Mouse (Mus musculus): ENCODE data around the gene Vamp2.

Vamp2 gene

DNA sequence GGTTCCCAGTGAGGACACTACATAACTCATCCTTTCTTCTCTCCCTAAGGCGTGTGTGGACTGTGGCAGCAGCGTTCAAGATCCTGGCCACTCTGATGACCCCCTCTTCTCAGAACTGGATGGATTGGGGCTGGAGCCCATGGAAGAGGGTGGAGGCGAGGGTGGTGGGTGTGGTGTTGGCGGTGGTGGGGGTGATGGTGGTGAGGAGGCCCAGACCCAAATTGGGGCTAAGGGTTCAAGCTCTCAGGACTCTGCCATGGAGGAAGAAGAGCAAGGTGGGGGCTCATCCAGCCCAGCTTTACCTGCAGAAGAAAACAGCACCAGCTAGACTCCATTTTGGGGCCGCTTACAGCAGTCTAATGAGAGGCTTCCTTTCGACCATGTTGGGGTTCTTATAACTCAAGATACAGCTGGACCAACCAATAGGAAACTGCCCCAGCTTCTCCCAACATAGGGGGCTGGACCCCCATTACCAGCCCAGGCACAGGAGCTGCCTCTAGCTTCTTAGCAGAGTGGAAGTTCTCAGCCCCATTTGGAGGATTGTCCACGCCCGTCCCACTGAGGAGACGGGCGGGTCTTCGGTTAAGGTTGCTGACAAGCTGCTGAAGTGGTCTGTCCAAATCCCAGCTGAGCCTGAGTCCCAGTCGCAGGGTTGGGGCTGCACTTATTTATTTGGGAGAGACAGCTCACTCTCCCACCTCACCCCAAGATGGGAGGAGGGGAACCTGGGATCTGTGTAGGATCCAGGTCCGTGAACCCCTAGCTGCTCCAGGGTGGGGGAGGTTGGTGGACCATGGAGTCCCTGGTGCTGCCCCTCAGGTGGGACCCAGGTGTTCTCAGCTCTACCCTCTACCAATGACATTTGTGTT lies 21.0 kb downstream of the Vamp2 start:
- TF ChIP-seq GATA4 (IDR thresholded peaks at IDR 0.05; ENCODE audit: insufficient replicate concordance, low read length) = no peak

DNA sequence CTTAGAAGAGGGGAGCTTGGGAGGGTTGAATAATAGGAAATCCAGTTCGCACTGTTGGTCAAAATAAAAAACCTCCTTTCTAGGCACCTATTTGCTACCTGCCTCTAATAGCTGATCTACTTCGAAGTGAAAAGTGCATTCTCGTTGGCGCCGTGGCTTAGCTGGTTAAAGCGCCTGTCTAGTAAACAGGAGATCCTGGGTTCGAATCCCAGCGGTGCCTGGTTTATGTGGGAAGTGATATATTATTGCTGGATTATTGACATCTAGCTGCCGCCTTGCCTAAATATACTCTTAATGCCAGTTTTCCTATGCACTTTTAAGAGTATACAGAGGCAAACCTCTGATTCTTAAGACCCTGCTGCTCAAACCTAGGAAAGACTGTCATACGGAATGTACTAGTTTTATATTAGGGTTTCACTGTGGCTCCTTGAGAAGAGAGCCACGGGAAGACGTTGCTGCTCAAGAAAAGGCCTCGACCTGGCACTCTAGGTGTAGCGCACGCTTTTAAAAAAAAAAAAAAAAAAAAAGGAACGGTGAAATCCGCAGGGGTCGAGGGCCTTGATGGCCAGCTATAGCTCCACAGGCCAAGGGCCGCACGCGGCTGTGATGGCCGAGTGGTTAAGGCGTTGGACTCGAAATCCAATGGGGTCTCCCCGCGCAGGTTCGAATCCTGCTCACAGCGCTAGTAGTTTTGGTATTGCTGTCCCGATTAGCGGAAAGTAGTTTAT lies 22.2 kb downstream of the Vamp2 start:
- no peak for TF ChIP-seq GATA4 (IDR thresholded peaks at IDR 0.05; ENCODE audit: insufficient replicate concordance, low read length)

DNA sequence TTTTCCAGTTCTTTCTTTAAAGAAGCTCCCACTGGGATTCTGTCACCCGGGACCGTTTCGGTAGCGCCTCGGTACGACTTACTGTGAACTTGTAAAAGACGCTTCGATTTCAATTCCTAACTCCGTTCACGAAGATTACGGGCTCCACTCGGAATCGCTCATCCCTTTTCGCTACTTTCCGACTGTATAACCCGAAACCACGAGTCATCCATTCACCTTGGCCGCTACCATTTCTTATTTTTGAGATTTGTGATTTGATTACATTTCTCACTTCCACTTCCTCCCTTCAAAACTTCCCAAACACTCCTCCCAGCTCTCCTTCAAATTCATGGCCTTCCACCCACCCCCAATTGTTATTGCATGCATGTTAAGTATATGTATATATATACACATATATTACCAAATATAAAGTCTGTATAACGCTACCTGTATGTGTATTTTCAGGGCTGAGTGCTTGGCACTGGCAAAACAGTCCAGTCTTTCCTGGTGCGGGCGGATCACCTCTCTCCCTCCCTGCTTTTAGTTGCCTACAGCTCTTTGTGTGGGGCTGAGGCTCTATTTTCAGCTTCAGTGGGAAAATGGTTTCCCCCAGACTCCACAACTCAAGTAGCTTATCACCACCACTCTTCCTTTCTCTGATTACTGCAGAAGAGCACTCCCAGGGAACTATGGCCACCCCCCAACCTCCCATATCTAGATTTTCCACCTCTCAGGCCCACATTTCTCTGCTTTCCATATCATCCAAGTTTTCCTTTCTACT lies 22.9 kb downstream of the Vamp2 start:
- TF ChIP-seq GATA4 (IDR thresholded peaks at IDR 0.05; ENCODE audit: insufficient replicate concordance, low read length) = no peak

DNA sequence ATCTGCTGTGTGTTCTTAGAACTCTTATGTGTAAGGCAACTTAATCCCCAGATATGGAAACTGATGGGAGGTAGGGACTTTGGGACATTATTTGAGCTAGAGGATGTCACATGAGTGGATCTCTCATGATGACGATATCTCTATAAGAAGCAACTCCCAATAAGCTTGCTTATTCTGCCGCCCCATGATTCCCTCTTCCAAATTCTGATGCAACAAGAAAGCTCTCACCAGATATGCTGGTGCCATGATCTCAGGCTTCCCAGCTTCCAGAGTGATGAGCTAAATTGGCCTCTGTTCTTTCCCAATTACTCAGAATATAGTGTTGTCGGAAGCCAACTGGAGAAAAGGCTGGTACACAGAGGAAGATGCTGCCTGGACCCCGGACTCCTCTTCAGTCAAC lies 23.6 kb downstream of the Vamp2 start:
- TF ChIP-seq GATA4 (IDR thresholded peaks at IDR 0.05; ENCODE audit: insufficient replicate concordance, low read length) = no peak

DNA sequence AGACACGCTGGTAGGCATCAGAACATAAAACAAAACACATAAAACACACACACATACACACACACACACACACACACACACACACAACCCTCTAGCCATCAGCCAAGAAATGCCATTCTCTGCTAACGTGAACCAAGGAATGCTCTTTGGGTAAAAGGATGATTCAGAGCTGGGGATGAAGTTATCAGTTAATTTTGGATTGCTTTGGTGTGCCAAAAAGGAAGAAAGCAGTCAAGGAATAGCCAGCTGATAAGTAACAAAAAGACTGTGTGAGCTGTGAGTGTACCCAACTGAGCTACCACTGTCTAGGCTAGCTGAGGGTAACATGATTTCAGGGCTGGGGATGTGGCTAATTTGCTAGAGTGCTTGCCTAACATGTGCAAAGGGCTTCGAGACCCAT lies 25.7 kb downstream of the Vamp2 start:
- no peak for TF ChIP-seq GATA4 (IDR thresholded peaks at IDR 0.05; ENCODE audit: insufficient replicate concordance, low read length)

DNA sequence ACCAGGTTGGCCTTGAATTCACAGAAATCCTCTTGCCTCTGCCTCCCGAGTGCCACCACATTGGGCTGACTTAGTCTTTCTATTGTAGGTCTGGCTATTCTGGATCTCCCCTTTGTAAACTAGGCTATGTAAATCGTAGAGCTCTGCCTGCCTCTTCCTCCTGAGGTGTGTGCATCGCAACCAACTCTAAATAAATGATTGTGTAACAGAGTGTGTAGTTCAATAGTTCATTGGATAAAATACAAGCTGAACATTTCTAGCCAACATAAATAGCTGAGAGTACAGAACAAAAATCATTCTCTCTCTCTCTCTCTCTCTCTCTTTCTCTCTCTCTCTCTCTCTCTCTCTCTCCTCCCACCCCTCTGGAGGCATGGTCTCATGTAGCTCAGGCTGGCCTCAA lies 26.3 kb downstream of the Vamp2 start:
- no peak for TF ChIP-seq GATA4 (IDR thresholded peaks at IDR 0.05; ENCODE audit: insufficient replicate concordance, low read length)

DNA sequence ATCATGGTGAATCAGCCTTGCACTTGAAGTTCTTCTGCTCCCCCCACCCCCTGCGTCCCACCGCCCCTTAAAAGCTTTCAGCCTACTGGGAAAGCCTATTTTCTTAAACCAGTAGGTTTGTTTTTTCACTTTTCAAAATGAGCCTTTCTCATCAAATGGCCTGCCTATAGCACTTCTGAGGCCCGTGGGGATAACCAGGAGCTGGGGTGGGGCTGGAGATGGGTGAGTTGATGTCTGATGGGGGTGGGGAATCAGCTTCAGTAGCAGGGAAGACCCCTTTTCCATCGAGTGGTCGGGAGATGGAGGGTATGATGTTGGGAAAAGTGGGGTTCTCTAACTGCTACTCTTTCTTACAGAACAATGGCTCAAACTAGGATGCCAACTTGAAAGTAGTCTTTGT lies 28.6 kb downstream of the Vamp2 start:
- TF ChIP-seq GATA4 (IDR thresholded peaks at IDR 0.05; ENCODE audit: insufficient replicate concordance, low read length) = no peak

DNA sequence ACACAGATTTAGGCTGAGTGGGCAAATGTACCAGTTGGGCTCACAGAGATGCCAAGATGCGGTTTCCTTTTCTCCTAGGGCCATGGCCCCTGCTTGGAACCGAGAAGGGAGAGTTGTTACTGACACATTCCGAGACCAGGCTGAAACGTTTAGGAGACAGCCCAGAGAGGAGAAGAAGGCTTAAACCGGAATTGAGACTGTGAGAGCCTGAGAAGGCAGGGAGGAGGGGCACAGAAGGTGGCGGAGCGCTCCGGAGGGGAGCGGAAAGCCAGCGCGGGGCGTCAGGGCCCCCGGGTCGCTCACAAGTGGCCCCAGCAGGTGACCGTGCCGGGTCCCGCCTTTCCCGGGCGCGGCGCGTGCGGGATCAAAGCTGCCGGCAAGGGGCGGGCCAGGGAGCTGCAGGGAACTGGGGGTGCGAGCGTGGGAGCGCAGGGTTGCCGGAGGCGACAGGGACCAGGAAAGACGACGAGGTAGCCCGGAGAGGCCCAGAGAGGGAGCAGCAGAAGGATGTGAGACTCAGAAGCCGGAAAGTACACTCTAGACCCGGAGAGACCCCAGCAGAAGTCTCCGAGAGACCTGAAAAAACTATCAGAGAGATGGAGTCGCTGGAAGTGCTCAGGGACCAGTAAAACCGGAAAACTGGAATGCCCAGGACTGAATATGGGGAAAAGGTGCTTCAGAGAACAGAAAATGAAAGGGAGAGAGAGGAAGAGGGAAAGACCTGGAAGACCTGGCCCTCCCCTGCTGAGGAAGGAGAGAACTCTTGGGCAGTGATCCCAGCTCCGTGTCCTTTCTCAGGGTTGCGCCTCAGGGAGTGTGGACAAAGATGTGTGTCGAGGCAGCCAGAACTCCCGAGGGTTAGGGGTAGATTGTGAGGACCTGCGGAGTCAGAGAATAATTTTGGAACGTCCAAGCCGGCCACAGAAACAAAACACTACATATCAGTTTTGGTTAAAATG lies 29.7 kb downstream of the Vamp2 start:
- TF ChIP-seq GATA4 (IDR thresholded peaks at IDR 0.05; ENCODE audit: insufficient replicate concordance, low read length) = no peak

DNA sequence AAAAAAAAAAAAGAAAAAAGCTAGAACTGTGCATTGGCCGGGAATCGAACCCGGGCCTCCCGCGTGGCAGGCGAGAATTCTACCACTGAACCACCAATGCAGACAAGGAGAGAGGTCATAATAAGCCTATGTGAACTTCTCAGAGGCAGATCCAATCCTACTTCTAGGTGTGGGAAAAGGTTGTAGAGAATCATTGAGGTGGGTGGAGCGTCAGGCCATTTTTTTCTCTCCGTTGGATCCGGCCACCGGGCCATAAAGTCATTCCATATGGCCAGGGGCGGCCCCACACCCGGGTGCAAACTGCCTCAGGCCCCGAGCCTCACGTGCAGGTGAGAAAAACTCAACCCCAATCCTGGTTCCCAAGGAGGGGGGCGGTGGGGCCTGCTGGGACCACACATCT lies 30.5 kb downstream of the Vamp2 start:
- no peak for TF ChIP-seq GATA4 (IDR thresholded peaks at IDR 0.05; ENCODE audit: insufficient replicate concordance, low read length)

DNA sequence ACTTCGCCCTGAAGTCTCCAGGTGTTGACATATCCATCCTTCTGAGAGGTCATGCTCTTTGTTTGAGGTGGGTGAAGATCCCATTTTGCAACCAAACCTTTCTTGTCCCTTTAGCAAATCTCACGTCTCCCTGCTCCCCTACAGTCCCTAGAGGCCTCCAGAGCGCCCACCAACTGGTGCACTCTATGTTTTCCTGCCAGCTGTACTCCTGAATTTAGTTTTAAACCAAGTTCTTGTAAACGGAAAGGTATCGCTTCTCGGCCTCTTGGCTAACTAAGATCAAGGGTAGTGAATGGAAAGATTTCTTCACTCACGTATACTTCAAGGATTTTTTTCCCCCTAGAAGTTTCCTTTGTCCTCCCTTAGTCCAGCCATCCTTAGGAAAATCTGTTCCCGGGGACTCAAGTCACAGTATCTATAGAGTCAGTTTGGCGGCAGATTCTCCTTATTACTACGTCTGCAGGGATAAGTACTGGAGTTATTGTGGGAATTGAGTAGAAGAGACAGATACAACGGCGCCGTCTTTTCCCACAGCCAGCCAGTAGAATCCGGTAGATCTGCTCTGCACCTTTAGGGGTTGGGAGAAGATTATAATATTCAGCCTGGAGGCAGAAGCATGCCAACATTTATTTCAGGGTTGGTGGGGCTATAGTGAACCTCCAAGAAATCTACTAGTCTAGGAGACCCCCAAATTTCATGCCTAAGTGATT lies 31.3 kb downstream of the Vamp2 start:
- no peak for TF ChIP-seq GATA4 (IDR thresholded peaks at IDR 0.05; ENCODE audit: insufficient replicate concordance, low read length)

DNA sequence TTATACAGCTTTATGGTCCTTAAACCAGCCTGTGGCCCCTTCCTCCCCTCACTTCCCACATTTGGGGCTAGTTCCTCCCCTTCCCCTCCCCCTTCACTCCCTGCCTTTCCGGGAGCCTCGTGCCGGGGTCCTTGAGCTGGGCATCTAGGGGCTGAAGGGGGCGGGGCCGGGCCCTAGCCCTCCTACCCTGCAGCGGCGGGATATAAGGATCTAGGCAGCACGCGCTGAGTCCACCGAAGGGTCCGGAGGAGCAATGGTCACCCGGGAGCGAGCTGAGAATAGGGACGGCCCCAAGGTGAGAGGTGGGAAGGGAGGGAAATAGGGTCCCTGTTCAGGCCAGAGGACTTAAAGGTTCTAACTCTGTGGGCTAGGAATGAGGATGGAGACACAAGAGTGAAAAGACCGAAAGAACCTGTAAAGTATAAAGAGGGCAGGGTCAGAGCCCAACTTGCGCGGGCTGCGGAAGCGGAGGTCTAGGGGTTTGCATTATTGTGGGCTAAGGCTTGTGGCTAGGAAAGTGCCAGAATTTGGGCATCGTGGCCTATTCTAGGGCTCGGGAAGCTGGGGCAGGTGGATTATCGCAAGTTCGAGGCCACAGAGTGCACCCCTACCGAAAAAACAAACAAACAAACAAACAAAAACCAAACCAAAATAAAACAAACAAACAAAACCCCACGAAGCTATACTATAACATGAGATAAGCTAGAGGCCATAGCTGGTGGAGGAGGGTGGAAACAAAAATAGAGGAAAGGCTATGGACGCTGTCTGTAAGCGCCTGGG lies 32.1 kb downstream of the Vamp2 start, which contains the start of gene Hes7:
Gene Hes7 (plus strand): TSS at position 184 of the 780 bp plus-strand sequence.
- no peak for TF ChIP-seq GATA4 (IDR thresholded peaks at IDR 0.05; ENCODE audit: insufficient replicate concordance, low read length)

DNA sequence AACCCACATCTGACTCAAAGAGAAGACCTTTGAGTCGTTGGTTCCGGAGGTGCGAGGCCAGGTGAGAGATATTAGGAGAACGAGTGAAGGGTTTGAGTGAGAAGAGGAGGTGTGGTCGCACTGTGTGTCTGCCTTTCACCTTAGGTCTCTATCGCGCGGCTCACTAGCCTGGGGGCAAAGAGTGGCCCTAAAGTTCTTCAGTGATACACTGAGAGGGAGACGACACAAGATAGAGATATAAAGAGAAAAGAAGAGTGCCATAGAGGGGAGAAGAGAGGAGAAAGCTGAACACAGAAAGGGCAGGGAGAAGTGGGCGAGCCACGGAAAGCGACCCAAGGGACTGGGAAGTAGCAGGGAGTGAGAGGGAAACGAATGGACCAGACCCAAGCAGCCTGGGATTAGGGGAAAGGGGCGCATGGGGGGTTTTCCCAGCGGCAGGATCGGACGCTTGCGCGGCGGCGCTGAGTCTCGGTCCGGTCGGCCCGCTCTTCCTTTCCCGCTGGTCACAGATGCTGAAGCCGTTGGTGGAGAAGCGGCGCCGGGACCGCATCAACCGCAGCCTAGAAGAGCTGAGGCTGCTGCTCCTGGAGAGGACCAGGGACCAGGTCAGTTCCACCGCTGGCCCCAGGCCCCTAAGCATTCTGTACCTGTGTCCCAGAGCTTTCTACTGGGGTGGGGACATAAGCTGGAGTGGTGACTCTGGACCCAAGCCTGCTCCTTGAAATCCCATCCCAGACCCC lies 32.9 kb downstream of the Vamp2 start:
- no peak for TF ChIP-seq GATA4 (IDR thresholded peaks at IDR 0.05; ENCODE audit: insufficient replicate concordance, low read length)

Measured in liver, adult (tissue).